Mouse (Mus musculus): ENCODE data around the gene Gm28308.

DNA sequence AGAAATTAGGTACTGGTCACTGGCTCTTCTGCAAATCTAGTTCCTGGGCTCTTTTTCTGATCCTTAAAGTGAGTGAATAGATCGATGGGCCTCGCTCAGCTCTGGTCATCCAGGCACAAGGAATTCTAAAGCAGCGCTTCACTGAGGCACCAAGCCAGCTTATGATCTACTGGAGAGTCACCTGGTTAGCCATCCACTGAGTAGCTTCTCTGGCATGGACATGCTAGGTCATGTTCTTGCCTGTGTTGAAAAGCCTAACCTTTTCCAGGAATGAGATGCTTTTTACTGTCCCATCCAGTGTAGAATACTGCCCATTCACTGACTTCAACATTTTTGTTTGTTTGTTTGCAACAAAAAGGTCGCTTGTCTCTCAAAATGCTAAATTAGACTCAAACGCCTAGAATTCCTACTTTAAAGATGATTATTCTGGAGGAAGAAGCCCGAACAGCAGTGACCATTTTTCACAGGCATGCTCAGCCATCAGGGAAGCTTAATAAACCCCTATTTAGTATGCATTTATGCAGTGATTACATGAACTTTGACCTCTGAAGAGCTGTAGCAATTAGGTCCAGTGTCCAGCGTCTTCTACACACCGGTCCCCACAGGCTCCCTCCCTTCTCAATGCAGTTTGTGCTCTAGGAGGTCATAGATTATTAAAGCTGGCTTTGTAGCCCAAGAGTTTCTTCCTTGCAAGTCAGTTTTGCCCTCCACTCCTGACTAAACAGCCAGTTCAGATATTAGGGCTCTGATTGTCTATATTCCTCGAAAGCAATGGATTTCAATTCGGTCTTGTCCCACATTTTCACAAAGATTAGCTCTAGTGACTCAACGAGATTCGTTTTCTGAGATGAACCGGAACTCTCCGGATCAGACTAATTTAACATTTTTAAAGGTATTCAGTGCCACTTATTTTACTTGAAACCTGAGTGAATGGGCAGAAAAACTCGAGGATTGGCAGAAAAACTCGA lies 60.6 kb downstream of the Gm28308 start:
- TF ChIP-seq CTCF (conservative IDR thresholded peaks at IDR 0.05; ENCODE audit: insufficient read depth, insufficient read length, low read depth, low read length): no peak
- TF ChIP-seq POLR2A (IDR thresholded peaks at IDR 0.05; ENCODE audit: low read depth, low read length): no peak

All from kidney, adult 2 months (tissue).